Mouse (Mus musculus): ENCODE measurements around the gene Szt2. TPM values are rescaled to one million over a fixed set of nuclear protein-coding genes. Genes with fewer than 3 reads are reported as not detected.

Szt2 gene
- 10 to 100 TPM; 34.8 to 56.1 (median 42.5) TPM for total RNA-seq (2022)

DNA sequence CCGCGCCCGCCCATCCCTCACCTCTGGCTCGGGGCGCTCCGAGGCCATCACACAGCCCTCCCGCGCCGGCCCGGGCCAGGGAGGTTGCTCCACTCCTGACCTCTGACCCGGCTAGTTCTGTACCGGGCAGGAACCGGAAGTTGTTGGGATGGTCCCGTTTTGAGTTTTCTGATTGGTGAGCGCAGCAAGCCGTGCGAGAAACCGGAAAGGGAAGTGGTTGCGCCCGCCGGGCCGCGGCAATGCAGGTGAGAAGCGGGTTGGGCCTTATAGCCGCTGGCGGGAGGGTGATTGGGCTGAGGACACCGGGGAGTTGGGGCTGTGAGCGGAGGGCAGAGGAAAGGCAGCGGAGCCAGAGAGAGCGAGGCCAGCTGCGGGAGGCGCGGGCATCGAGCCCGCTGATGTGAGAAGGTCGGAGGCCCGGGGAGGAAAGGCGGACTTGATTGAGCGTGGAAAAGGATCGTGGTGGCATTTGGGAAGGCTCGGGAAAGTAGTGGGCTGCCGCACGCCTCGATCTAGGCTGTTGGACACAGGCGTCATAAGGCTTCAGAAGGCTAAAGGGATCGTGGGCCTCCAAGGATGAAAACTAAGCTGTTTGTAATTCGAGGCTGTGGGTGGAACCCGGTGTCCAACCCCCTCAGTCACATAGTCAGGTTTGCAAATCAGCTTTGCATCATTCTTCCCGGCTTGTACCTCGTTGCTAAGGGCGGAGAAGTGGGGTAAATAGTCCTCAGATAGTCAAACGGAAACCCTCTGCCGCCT is at the start of gene Szt2, which contains the start of gene Med8:
Szt2 (minus strand) TSS at position 132 of the 759 bp plus-strand sequence.
Med8 (plus strand) TSS at position 196 of the 759 bp plus-strand sequence.
- DNase-seq (ENCODE audit: low spot score in 2 of 2): peak; percentile 86 to 90

DNA sequence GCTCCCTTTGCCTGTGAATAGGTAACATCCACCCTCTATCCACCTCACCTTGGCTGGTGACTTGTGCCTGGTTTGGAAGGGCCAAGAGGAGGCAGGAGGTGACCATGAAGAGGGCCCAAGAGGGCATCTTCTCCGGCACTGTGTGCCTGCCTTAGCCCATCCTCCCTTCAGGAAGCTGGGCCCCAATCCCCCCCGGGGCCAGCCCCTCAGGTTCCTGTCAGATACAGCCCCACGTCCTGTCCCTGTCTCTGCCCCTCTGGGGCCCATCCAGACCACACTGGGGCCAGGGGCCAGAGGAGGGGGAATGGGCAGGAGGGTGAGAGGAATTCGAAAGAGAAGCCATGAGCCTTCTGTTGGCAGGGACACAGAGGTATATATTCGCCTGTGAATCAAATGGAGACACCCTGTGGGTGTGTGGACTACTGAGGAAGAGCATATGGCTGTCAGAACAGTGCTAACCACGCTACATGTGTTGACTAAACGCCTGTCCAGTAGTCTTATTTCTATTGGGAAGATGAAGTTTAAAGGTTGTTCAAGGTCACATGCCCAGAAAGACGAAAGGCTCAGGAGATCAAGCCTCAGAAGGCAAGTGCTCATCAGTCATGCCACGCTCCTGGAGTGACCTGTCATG is 48.4 kb upstream of the Szt2 start, which contains the start of gene Mpl:
Mpl (minus strand) TSS at position 169 of the 631 bp plus-strand sequence.
- DNase-seq (ENCODE audit: low spot score in 2 of 2): no peak

DNA sequence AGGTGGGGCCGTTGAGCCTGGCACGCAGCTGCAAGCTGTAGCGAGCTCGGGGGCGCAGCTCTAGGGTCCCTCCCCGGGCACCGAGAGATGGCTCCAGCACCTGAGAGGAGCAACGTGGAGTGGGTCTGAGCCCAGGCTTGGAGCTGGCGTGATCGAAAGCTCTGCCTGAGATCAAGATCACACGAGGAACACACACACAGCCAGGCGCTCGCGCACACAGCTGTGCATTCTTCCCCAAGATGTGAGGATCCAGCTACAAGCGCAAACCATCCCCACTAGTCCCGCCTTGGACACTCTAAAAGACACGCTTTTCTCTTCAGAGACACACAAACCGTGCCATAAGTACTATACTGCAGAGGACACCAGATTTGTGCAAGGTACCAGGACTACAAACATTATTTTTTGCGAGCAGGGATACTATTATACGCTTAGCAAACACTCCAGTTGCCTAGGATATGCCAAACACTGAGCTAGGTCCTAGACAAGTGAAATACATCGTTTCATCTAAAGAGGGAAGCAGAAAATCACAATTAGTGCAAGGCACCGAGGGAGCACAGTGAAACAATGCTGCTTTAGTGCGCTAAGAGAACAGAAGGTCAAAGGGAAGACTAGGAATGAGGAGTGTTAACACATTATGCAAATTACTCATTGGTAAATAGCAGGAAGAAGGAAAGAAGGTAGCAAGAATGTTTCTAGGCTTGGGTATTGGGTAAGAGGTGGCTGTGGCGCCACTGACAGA is 37.5 kb upstream of the Szt2 start:
- no peak for DNase-seq (ENCODE audit: low spot score in 2 of 2)

DNA sequence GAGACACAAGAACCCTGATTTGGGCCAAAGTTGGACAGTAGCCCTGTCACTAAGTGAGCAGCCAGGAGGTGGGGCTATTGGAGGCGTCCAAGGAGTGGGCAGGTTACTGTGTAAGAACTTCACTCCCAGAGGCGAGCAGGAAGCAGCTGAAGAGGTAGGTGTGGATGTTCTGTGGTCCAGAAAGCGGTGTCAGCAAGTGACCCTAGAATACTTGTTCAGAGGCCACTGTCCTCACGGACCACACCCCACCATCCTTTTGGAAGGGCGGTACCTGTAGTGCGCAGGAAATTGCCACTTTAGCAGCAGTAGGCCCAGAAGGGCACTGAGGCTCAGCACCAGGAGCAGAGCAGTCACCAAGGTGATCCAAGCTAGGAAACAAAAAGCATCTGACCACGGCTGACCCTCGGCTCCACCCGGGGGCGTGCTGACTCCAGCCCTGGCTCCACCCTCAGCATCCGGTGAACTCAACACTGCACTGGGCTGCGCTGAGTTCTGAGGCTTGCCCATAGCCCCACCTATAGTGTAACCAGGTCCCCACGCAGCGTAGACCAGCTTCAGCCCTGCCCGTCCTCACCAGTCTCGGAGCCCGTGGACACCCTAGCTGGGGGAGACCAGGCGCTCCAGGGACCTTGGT is 36.8 kb upstream of the Szt2 start:
- DNase-seq (ENCODE audit: low spot score in 2 of 2): no peak

DNA sequence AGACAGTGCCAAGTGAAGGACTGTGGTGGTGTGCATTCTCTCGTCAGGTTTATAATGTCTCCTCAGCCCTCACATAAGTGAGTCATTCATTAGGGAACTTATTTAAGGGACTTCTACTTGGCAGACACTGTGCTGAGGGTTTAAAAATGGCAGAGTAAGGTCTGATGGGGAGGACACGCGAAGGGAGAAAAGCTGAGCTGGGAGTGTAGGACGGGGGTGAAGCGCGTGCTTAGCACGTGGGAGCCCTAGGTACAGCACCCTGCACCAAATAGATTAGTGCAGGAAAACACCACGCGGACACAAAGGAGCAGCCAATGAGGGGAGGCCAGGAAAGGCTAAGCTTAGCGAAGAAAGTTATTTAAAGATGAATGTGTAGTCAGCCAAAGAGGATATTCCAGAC is 36.0 kb upstream of the Szt2 start:
- DNase-seq (ENCODE audit: low spot score in 2 of 2): no peak

DNA sequence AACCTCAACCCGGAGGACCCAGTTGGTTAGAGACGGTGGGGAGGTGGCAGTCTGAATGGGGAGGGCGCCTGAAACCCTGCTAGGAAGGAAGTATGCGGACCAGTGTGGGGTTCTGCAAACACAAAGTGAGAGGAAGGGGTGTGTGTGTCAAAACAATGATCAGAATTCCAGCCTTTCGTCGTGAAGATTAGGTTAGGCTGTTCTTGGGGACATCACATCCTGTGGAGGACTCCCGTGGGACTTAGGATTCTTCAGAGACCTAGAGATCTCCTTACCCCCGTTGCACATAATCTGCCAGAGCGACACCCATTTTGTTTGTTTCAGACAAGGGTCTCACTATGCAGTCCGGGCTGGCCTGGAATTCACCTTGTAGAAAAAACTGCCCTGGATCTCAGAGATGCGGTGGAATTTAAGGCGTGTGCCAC is 28.8 kb upstream of the Szt2 start:
- DNase-seq (ENCODE audit: low spot score in 2 of 2): no peak

DNA sequence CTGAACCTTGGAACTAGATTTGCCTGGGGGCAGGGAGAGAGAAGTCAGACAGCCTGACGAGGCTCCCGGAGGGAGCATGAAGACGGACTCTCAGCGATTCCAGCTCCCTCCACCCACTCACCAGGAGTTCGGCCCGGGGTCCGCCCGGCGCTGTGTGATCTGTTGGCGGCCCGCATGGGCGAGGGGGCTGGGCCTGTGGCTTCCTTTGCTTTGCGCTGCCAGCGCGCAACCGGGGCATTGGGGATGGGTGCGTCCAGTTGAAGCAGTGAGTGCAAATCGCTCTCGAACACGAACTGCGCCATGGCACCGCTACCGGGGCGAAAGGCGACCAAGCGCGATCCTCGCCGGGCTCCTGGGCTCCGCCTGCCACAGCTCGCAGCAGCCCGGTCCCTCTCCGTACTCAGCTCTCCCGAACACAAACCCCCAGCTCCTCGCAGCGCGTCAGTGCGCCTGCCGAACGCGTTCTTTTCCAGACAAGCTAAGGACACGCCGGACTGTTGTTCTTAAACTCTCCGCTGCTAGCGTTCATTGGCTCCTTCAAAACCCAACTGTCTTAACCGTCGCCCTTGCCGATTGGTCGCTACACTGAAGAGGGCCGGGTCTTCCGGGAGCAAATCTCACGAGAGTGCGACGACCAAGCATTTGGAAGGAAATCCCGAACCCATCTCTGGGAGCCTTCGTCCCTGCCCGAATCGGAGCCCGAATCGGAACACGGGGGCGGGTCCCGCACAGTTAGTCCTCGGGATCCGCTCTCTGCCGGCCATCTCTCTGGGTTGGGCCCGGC is 27.9 kb upstream of the Szt2 start, which contains the start of gene Cdc20:
Cdc20 (minus strand) TSS at position 533 of the 784 bp plus-strand sequence.
- DNase-seq (ENCODE audit: low spot score in 2 of 2): peak; percentile 88 to 92

DNA sequence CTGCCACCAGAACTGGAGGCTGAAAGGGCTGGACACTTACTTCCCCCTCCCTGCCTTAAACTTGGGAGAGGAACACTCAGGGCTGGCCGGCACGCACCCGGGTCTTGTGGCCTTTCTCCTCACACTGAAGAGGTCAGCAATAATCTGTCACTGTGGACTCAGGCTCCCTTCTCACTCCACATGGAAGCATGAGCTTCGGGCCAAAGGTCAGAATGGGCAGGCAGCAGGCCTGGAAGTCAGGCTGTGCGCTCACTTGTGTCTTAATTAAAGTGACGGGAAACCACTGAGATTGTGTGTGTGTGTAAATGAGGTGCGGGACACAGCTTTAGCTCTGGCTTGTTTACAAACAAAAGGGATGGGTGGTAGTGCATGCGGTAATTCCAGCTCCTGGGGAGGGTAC is 23.3 kb upstream of the Szt2 start:
- DNase-seq (ENCODE audit: low spot score in 2 of 2): no peak

DNA sequence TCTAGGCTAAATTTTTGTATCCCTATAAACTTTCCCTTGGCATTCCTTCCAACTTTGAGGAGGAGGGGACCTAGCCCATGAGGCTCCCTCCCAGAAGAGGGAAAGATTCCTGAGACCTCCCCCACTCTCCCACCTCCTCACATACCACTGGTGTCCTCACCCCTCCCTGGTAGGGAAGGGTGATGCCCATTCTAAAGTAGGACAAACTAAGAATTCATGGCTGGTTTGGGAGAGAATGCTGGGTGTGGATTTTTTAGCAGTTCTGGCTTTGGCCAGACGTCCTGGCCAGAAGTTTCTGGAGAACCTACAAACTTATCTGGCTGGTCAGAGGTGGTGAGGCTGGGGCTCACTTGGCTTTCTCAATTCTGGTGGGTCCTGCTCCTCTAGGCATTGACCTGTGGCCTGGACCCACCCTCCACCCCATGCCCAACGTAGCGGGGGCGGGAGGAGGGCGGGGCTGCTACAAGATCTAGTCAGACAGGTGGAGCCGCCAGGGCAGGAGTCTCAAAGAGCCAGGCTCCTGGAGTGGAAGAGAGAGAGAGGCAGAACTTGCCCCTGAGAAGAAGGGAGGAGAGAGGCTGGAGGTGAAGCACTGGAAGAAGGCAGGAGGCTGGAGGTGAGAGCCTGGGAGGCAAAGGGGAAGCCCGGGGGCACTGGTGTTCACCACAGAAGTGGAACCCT is 20.3 kb upstream of the Szt2 start:
- no peak for DNase-seq (ENCODE audit: low spot score in 2 of 2)

DNA sequence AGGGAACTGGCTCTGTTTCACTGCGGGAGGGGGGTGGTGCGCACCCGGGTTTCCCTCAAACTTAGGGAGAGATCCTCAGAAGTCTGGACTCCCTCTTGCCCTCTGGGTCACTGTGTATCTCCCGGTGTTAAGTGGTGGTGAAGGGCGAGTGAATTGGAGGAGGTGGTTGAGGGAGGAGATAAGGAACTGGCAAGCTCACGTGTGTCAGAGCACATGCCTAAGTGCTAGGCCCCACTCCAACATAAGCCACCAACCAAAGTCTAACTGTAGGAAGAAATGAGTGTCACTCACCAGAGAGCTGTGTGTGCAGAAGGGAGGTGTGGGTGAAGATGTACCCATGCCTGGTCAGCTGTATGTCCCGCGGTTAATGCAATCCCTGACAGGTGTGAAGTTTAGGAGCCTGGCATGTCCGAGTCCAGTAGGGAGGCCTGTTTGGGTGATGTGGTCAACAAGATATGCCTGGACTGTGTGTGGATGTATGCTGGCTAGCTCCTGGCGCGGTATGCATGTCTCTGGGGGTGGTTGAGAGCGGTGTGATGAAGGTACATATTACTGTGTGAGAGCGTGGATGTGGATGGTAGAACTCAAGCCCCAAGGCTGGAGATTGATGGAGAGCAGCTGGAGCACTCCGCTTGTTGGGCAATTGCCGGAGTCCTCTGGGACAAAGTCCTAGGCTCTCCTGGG is 19.6 kb upstream of the Szt2 start:
- no peak for DNase-seq (ENCODE audit: low spot score in 2 of 2)

DNA sequence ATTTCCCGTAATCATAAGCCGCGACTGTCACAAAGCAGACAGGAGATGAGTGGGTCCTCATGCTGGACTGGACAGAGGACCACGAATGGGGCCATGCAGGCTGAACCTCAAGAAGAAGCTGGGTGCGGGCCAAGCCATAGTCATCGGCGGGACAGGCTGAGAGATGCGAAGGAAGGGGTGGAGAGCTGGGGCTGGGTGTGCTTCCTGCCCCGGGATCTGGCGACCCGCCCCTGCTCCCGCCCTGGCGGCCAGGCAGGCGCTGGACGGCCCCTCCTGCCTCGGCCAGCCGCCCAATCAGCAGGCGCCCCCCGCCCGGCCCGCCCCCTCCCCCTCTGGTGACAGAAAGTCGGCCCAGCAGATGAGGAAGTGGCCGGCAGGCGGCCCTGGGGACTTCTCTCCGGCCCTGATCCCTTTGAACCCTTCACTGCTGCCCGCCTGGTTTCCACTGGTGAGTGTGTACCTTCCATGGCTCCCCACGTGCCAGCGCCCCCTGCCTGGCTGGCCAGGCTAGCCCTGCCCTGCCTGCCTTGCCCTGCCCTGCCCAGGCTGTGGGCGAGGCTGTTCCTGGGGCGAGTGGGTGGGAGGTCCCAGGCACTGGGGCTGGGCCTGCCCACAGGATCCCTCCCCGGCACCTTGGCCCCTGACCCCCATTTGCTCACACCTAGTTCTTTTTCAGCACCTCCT is 18.8 kb upstream of the Szt2 start, which contains the start of gene Elovl1:
Elovl1 (plus strand) TSS at position 326 of the 684 bp plus-strand sequence.
- DNase-seq (ENCODE audit: low spot score in 2 of 2): peak; percentile 71 to 73

DNA sequence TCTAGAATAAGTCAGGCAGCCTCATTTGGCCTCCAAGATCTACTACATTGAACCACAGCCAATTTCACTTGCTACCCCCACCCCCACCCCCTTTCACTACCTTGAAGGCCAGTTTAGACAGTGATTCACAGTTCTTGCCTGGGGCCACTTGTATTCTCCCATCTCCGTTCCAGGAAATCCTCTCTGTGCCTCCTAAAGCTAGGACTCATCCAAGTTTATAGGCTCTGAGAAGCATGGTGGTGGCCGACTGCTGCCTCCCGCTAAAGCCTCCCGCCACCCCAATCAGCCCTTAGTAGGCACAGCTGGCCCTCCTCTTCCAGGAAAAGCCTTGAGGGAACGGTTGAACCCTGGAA is 18.3 kb upstream of the Szt2 start:
- DNase-seq (ENCODE audit: low spot score in 2 of 2): no peak

DNA sequence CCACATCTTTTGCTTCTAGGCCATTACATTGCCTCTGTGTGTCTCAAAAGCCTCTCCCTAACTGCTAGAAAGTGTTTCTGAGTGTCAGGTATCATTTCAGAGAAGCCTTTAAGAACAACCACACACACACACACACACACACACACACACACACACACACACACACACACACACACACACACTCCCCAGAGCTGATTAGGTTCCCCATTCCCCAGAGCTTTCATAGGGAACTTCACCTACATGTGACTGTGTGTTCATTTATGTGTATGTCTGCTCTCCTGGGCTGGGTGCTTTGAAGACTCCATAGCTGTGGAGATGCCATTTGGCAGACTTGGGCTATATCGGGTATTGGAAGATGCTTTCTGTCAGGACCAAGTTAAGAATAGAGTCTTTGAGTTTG is 16.3 kb upstream of the Szt2 start:
- DNase-seq (ENCODE audit: low spot score in 2 of 2): no peak

DNA sequence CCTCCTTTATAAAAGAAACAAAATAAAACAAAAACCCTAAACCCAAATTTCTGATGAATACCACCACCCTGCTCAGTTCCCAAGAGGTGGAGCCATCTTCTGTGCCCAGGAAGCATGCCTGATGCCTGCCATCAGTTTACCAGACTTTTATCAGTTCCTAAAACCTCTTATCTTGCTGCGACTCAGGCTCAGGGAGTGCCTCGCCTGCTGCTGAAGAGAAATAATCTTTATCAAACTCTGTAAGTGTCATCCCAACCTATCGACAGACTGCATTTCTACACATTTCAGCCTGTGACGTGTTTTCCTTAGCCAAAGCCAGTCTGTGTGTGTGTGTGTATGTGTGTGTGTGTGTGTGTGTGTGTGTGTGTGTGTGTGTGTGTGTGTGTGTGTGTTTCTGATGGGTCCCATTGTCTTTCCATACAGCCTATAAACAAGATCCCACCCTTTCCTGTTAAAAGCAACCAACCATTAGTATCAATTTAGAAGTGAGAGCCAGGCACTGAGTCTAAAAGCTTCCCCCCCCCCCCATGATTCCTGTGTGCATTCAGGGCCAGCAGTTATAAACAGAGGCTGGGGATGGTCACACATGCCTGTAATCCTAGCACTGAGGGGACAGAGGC is 15.6 kb upstream of the Szt2 start:
- DNase-seq (ENCODE audit: low spot score in 2 of 2): no peak

DNA sequence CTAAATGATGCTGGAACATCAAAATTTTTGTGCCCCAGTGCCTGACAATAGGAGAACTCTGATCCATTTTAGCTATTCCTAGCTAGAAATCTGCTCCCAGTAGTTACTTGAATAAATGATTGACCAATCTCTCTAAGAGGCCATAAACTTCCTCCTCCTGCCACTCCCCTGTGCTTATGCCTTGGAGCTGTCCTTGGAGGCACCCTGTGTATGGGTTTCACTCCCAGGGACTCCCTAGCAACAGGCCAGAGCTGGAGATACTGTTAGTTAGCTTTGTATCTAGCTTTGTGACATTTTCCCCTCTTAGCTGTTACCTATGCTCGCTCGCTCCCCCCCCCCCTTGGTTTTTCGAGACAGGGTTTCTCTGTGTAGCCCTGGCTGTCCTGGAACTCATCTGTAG is 12.3 kb upstream of the Szt2 start:
- DNase-seq (ENCODE audit: low spot score in 2 of 2): no peak

DNA sequence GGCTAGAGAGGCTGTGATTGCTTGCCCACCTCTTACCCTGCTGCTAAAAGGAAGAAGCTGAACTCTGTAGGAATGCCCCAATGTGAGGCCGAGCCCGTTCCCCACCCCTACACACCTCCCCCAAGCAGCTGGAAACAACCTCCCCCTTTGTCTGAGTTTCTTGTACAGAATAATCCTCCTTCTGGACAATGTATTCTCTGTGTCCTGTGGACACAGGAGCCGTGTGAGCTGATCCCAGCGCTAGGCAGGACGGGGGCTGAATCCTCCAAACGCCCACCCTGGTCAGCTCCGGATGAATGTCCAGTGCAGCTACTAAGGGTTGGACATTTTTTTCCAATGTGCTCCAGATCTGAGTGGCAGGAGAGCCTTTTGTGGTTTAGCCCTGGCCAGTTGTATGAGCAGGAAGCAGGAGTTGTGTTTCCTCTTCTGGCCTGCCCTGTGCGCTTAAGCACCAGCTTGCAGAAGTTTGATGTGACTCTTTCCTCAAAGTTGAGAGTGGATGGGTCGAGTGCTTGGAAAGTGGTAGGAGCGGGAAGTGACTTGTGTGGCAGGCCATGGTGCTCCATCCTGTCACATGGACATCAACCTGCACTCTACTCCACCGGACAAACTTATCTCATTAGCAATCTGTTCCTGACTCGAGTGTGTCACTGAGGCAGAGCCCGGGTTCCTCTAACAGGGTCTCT is 8.2 kb upstream of the Szt2 start:
- peak in 1 of 2 experiments; percentile 14 for DNase-seq (ENCODE audit: low spot score in 2 of 2)

DNA sequence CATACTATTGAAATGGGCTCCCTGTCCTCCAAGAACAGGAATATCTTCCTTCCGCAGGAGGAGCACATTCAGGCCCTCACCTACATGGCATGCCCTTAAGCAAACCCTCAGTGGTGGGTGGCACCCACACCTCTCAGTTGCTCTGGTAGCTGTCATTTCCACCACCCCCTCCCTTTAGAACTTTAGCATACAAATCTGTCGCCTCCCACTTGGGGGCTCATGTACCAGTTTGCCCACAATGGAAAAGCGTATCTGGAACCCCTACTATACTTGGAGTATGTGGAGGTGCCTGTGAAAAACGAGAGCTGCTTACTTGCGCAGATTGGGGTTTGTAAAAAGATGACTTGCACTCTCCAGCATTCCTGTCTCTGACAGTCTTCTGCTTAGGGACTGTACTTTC is 7.3 kb upstream of the Szt2 start:
- no peak for DNase-seq (ENCODE audit: low spot score in 2 of 2)

DNA sequence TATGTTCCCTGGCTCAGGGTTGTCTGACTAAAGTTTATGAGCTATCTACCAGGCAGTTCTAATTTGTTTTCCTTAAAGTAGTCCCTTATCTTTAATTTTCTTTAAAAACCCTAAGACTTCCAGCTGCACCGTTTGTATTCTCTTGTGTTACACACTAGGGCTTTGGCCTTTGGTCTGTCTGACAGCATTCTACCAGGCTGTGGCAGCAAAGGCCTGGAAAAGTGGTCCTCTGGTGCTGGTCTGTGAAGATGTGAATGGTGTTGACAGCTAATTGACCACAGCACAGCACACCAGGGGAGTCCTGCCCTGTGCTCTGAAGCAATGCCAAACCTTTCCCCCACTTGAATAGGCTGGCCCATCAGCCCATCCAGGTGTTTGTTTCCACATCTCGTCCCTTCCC is 6.7 kb upstream of the Szt2 start:
- DNase-seq (ENCODE audit: low spot score in 2 of 2): peak in 1 of 2 experiments; percentile 21

Measured in layer of hippocampus, adult 8-10 months (tissue).